Mouse (Mus musculus) stomach, embryonic 15.5 days (tissue): ENCODE data around the gene Arl15. TPM values are rescaled to one million over a fixed set of nuclear protein-coding genes. Genes with fewer than 3 reads are reported as not detected.

Source experiments
- ATAC-seq: fragments of 200-750 bp; cut with Nextera tagmentation; 2 replicates; pipeline ENCODE4 v1.8.0; 2017; ENCODE audit warnings: low read depth, moderate number of reproducible peaks, moderate TSS enrichment; ENCODE audit not compliant: insufficient read depth, low FRiP score
- H3K27ac ChIP-seq: fragments of 300-500 bp; sonication (generic); 2 replicates; pipeline ENCODE4 v1.5.1; 2015; ENCODE audit warnings: mild to moderate bottlenecking, inconsistent platforms
- H3K27me3 ChIP-seq: fragments of 300-500 bp; sonication (generic); replicated peaks from 2 replicates; pipeline ENCODE4 v1.6.1; 2015; ENCODE audit warnings: inconsistent platforms
- H3K36me3 ChIP-seq: fragments of 300-500 bp; sonication (generic); 2 replicates; pipeline ENCODE4 v1.6.1; 2015; ENCODE audit warnings: inconsistent platforms
- H3K4me1 ChIP-seq: fragments of 300-500 bp; sonication (generic); 2 replicates; pipeline ENCODE4 v1.6.1; 2015; ENCODE audit warnings: inconsistent platforms
- H3K4me2 ChIP-seq: fragments of 300-500 bp; sonication (generic); 2 replicates; pipeline ENCODE4 v1.6.1; 2015; ENCODE audit warnings: mild to moderate bottlenecking, inconsistent platforms
- H3K4me3 ChIP-seq: fragments of 300-500 bp; sonication (generic); replicated peaks from 2 replicates; pipeline ENCODE4 v1.5.1; 2015; ENCODE audit warnings: inconsistent platforms
- H3K9ac ChIP-seq: fragments of 300-500 bp; sonication (generic); 2 replicates; pipeline ENCODE4 v1.6.1; 2015; ENCODE audit warnings: inconsistent platforms
- H3K9me3 ChIP-seq: fragments of 300-500 bp; sonication (generic); 2 replicates; pipeline ENCODE4 v1.6.1; 2016; ENCODE audit warnings: inconsistent platforms
- WGBS: fragments of 180-500 bp; shearing (Covaris S2); methylation state at CpG from one replicate; pipeline ENCODE4 v1.1.7; 2015; 5-methylcytosine and 5-hydroxymethylcytosine counted together
- polyA plus RNA-seq: library from polyadenylated mRNA; unstranded; fragments of >200 nt; fragmentation: Nextera tagmentation; extraction: Ambion mirVana; gene quantifications from 2 replicates; pipeline ENCODE4 v1.2.1, GENCODE M21; 2015

Gene Arl15
- polyA plus RNA-seq, 1 experiment from 2014 or later = 6.7 TPM

- Histone ChIP-seq H3K9ac (no peak overlapping the region), H3K36me3 (no peaks in the 10 kb centered on the region), H3K4me2 (no peak overlapping the region), H3K4me1 (no peaks in the 10 kb centered on the region), H3K27ac (no peak overlapping the region), H3K4me3 (no peak overlapping the region), H3K27me3 (no peaks in the 10 kb centered on the region), H3K9me3 (no peaks in the 10 kb centered on the region)
- 72% methylated on average over 6 of the region's 6 CpGs for WGBS
- ATAC-seq = no peak
These were observed 266.0 kb downstream of the Arl15 start for GRCm38 (mm10) chr13:114060258-114060657.

- Histone ChIP-seq H3K27me3 (no peaks in the 10 kb centered on the region), H3K4me1 (no peaks in the 10 kb centered on the region), H3K9ac (no peak overlapping the region), H3K4me3 (no peak overlapping the region), H3K27ac (no peak overlapping the region), H3K9me3 (no peaks in the 10 kb centered on the region), H3K4me2 (no peak overlapping the region), H3K36me3 (no peaks in the 10 kb centered on the region)
- WGBS = 93% methylated on average over 7 of the region's 7 CpGs
- no peak for ATAC-seq
These were observed 266.9 kb downstream of the Arl15 start for GRCm38 (mm10) chr13:114061234-114061633.

- no peak overlapping the region for H3K9ac ChIP-seq
- no peak for ATAC-seq
- no peak overlapping the region for H3K4me2 ChIP-seq
- H3K36me3 ChIP-seq = no peaks in the 10 kb centered on the region
- no peaks in the 10 kb centered on the region for H3K4me1 ChIP-seq
- H3K27me3 ChIP-seq = no peaks in the 10 kb centered on the region
- H3K27ac ChIP-seq = no peak overlapping the region
- WGBS = 70% methylated on average over 9 of the region's 9 CpGs
- H3K9me3 ChIP-seq = no peaks in the 10 kb centered on the region
- no peak overlapping the region for H3K4me3 ChIP-seq
These were observed 269.8 kb downstream of the Arl15 start for GRCm38 (mm10) chr13:114064069-114064468.

GRCm38 (mm10) chr13:114065012-114065411 lies 270.7 kb downstream of the Arl15 start:
- Histone ChIP-seq H3K36me3 (no peaks in the 10 kb centered on the region), H3K4me3 (no peak overlapping the region), H3K9ac (no peak overlapping the region), H3K4me1 (no peaks in the 10 kb centered on the region), H3K4me2 (no peak overlapping the region), H3K27me3 (no peaks in the 10 kb centered on the region), H3K9me3 (no peaks in the 10 kb centered on the region), H3K27ac (no peak overlapping the region)
- WGBS = 46% methylated on average over 6 of the region's 6 CpGs
- no peak for ATAC-seq

- H3K9ac ChIP-seq = no peak overlapping the region
- H3K27ac ChIP-seq = no peak overlapping the region
- no peaks in the 10 kb centered on the region for H3K9me3 ChIP-seq
- 92% methylated on average over 5 of the region's 5 CpGs for WGBS
- no peaks in the 10 kb centered on the region for H3K27me3 ChIP-seq
- ATAC-seq = no peak
- H3K4me2 ChIP-seq = no peak overlapping the region
- H3K36me3 ChIP-seq = no peaks in the 10 kb centered on the region
- no peak overlapping the region for H3K4me3 ChIP-seq
- H3K4me1 ChIP-seq = no peaks in the 10 kb centered on the region
These were observed 274.1 kb downstream of the Arl15 start for GRCm38 (mm10) chr13:114068421-114068820.

GRCm38 (mm10) chr13:114071439-114071838 lies 277.1 kb downstream of the Arl15 start:
- no peak overlapping the region for H3K4me2 ChIP-seq
- H3K4me3 ChIP-seq = no peak overlapping the region
- no peaks in the 10 kb centered on the region for H3K9me3 ChIP-seq
- no peak overlapping the region for H3K27ac ChIP-seq
- H3K4me1 ChIP-seq = no peaks in the 10 kb centered on the region
- no peaks in the 10 kb centered on the region for H3K36me3 ChIP-seq
- H3K27me3 ChIP-seq = no peaks in the 10 kb centered on the region
- no peak overlapping the region for H3K9ac ChIP-seq
- WGBS = 91% methylated on average over 7 of the region's 7 CpGs
- ATAC-seq = no peak

- H3K36me3 ChIP-seq = no peaks in the 10 kb centered on the region
- no peaks in the 10 kb centered on the region for H3K9me3 ChIP-seq
- no peak overlapping the region for H3K9ac ChIP-seq
- 68% methylated on average over 8 of the region's 8 CpGs for whole genome bisulfite sequencing
- no peak overlapping the region for H3K4me2 ChIP-seq
- ATAC-seq = no peak
- H3K27me3 ChIP-seq = no peaks in the 10 kb centered on the region
- no peaks in the 10 kb centered on the region for H3K4me1 ChIP-seq
- H3K4me3 ChIP-seq = no peak overlapping the region
- no peak overlapping the region for H3K27ac ChIP-seq
These were observed 280.2 kb downstream of the Arl15 start for GRCm38 (mm10) chr13:114074471-114074870.

GRCm38 (mm10) chr13:114075724-114076384 lies 281.5 kb downstream of the Arl15 start:
- WGBS = 67% methylated on average over 9 of the region's 9 CpGs
- no peak for ATAC-seq
- H3K9me3 ChIP-seq = no peaks in the 10 kb centered on the region

GRCm38 (mm10) chr13:114077181-114077580 lies 282.9 kb downstream of the Arl15 start:
- H3K36me3 ChIP-seq = no peaks in the 10 kb centered on the region
- no peak for ATAC-seq
- no peak overlapping the region for H3K4me3 ChIP-seq
- H3K9me3 ChIP-seq = no peaks in the 10 kb centered on the region
- H3K27ac ChIP-seq = no peak overlapping the region
- H3K27me3 ChIP-seq = no peaks in the 10 kb centered on the region
- H3K4me2 ChIP-seq = no peak overlapping the region
- H3K9ac ChIP-seq = no peak overlapping the region
- H3K4me1 ChIP-seq = no peaks in the 10 kb centered on the region
- WGBS = 87% methylated on average over 9 of the region's 9 CpGs

More at GRCm38 (mm10) chr13:114075724-114076384, 281.5 kb downstream of the Arl15 start:
- H3K27ac ChIP-seq = no peak overlapping the region
- no peaks in the 10 kb centered on the region for H3K27me3 ChIP-seq
- no peaks in the 10 kb centered on the region for H3K36me3 ChIP-seq
- no peak overlapping the region for H3K9ac ChIP-seq
- no peak overlapping the region for H3K4me2 ChIP-seq
- H3K4me3 ChIP-seq = no peak overlapping the region
- no peaks in the 10 kb centered on the region for H3K4me1 ChIP-seq

- H3K4me2 ChIP-seq = no peak overlapping the region
- no peak for ATAC-seq
- H3K4me1 ChIP-seq = no peaks in the 10 kb centered on the region
- no peak overlapping the region for H3K9ac ChIP-seq
- no peak overlapping the region for H3K27ac ChIP-seq
- H3K9me3 ChIP-seq = no peaks in the 10 kb centered on the region
- H3K4me3 ChIP-seq = no peak overlapping the region
- no peaks in the 10 kb centered on the region for H3K36me3 ChIP-seq
- no peaks in the 10 kb centered on the region for H3K27me3 ChIP-seq
- WGBS = 66% methylated on average over 17 of the region's 17 CpGs
These were observed 283.4 kb downstream of the Arl15 start for GRCm38 (mm10) chr13:114077584-114078270.

- Histone ChIP-seq H3K9ac (no peak overlapping the region), H3K4me1 (no peaks in the 10 kb centered on the region), H3K27ac (no peak overlapping the region), H3K9me3 (no peaks in the 10 kb centered on the region), H3K4me2 (no peak overlapping the region), H3K27me3 (no peaks in the 10 kb centered on the region), H3K36me3 (no peaks in the 10 kb centered on the region), H3K4me3 (no peak overlapping the region)
- WGBS = 91% methylated on average over 4 of the region's 4 CpGs
- ATAC-seq = no peak
These were observed 284.5 kb downstream of the Arl15 start for GRCm38 (mm10) chr13:114078851-114079250.

- no peak overlapping the region for H3K4me3 ChIP-seq
- no peak overlapping the region for H3K27ac ChIP-seq
- no peaks in the 10 kb centered on the region for H3K9me3 ChIP-seq
- no peaks in the 10 kb centered on the region for H3K27me3 ChIP-seq
- no peaks in the 10 kb centered on the region for H3K4me1 ChIP-seq
- H3K36me3 ChIP-seq = no peaks in the 10 kb centered on the region
- no peak for ATAC-seq
- no peak overlapping the region for H3K9ac ChIP-seq
- 89% methylated on average over 6 of the region's 6 CpGs for WGBS
- H3K4me2 ChIP-seq = no peak overlapping the region
These were observed 285.4 kb downstream of the Arl15 start for GRCm38 (mm10) chr13:114079751-114080150.
